Mouse (Mus musculus): ENCODE data around the gene Tut1. TPM values are rescaled to one million over a fixed set of nuclear protein-coding genes. Genes with fewer than 3 reads are reported as not detected.

Tut1 gene
- polyA plus RNA-seq, 1 experiment: 26.4 TPM

DNA sequence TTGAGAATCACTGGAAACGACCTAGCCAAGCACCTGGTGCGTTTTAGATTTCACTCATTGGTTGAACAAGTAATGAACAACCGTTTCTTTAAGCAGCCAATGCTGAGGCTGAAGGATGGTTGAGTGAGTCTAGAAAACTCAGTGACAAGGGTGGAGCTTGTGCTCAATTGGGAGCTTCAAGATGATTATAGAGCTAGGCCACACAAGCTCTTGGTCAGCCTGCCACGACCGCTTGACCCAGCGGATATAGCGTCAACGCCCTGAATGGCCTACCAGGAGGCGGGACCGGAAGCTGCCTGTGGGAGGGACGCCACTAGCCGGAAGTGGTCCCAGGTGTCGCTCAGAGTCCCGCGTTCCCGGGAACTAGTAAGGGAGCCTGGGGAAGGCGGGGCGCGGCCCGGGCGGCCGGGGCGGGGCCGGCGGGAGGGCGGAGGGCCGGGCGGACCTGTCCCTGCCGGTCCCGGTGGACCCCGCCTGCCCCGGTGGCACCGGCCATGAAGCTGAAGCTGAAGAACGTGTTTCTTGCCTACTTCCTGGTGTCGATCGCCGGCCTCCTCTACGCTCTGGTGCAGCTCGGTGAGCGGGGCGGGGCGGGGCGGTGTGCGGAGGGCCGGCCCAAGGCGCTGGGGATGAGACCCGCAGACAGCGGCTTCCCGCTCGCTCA, 33.4 kb upstream of the Tut1 start, which contains the start of gene B3gat3:
Gene B3gat3 (plus strand): TSS at position 302 of the 664 bp plus-strand sequence.
- Histone ChIP-seq H3K9me3 (replicated peaks; ENCODE audit: control insufficient read depth, insufficient read depth, low read length, poor library complexity, severe bottlenecking) (no peaks in the 10 kb centered on the region), H3K4me3 (ENCODE audit: low read depth, low read length) (peak within 1 kb of the TSS; percentile 78), H3K4me1 (ENCODE audit: control insufficient read depth, insufficient read depth, low read length) (peaks cover 2% of the 10 kb centered on the region), H3K27me3 (ENCODE audit: control insufficient read depth, insufficient read depth, low read length, poor library complexity, severe bottlenecking) (no peaks in the 10 kb centered on the region), H3K9ac (ENCODE audit: low read depth, poor library complexity, severe bottlenecking) (peak within 1 kb of the TSS; percentile 65), H3K27ac (ENCODE audit: insufficient read depth, low read length) (peak within 1 kb of the TSS; percentile 77), H3K36me3 (ENCODE audit: control insufficient read depth, insufficient read depth, low read length, poor library complexity, severe bottlenecking) (peaks cover 17% of the 10 kb centered on the region)
- TF ChIP-seq POLR2A (IDR thresholded peaks at IDR 0.05; ENCODE audit: insufficient read depth, low read length) (peak; percentile 80), CTCF (IDR thresholded peaks at IDR 0.05; ENCODE audit: low read depth, low read length) (no peak), EP300 (IDR thresholded peaks at IDR 0.05; ENCODE audit: insufficient read depth, low read depth, low read length) (0 out of 2 replicates have a peak, but pooled peaks have one; percentile 15)

GRCm38 (mm10) chr19:8920836-8921291, 32.8 kb upstream of the Tut1 start:
- Histone ChIP-seq H3K4me1 (ENCODE audit: control insufficient read depth, insufficient read depth, low read length) (peaks cover 2% of the 10 kb centered on the region), H3K9me3 (replicated peaks; ENCODE audit: control insufficient read depth, insufficient read depth, low read length, poor library complexity, severe bottlenecking) (no peaks in the 10 kb centered on the region), H3K27ac (ENCODE audit: insufficient read depth, low read length) (no peak overlapping the region), H3K36me3 (ENCODE audit: control insufficient read depth, insufficient read depth, low read length, poor library complexity, severe bottlenecking) (peaks cover 10% of the 10 kb centered on the region), H3K9ac (ENCODE audit: low read depth, poor library complexity, severe bottlenecking) (peak overlapping the region; percentile 65), H3K4me3 (ENCODE audit: low read depth, low read length) (peak overlapping the region; percentile 78), H3K27me3 (ENCODE audit: control insufficient read depth, insufficient read depth, low read length, poor library complexity, severe bottlenecking) (no peaks in the 10 kb centered on the region)
- TF ChIP-seq EP300 (IDR thresholded peaks at IDR 0.05; ENCODE audit: insufficient read depth, low read depth, low read length) (no peak), CTCF (IDR thresholded peaks at IDR 0.05; ENCODE audit: low read depth, low read length) (no peak), POLR2A (IDR thresholded peaks at IDR 0.05; ENCODE audit: insufficient read depth, low read length) (no peak)

DNA sequence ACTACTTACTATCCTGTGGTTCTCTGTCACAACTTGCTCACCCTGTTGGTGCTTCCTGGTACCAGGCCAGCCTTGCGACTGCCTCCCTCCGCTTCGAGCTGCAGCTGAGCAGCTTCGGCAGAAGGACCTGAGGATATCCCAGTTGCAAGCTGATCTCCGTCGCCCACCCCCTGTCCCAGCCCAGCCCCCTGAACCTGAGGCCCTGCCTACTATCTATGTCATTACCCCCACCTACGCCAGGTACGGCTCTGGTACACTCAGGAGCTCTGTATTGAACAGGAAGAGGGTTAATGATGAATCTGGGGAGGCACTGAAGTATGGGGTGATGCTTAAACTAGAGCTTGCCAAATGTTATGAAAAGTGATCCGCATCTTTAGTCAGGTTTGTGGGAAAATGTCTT, 31.9 kb upstream of the Tut1 start:
- Histone ChIP-seq H3K27me3 (ENCODE audit: control insufficient read depth, insufficient read depth, low read length, poor library complexity, severe bottlenecking) (no peaks in the 10 kb centered on the region), H3K4me1 (ENCODE audit: control insufficient read depth, insufficient read depth, low read length) (peaks cover 2% of the 10 kb centered on the region), H3K9me3 (replicated peaks; ENCODE audit: control insufficient read depth, insufficient read depth, low read length, poor library complexity, severe bottlenecking) (no peaks in the 10 kb centered on the region), H3K4me3 (ENCODE audit: low read depth, low read length) (no peak overlapping the region), H3K27ac (ENCODE audit: insufficient read depth, low read length) (no peak overlapping the region), H3K9ac (ENCODE audit: low read depth, poor library complexity, severe bottlenecking) (no peak overlapping the region), H3K36me3 (ENCODE audit: control insufficient read depth, insufficient read depth, low read length, poor library complexity, severe bottlenecking) (peaks cover 4% of the 10 kb centered on the region; the same call in 1 of the 2 replicates)
- TF ChIP-seq POLR2A (IDR thresholded peaks at IDR 0.05; ENCODE audit: insufficient read depth, low read length): no peak
- TF ChIP-seq CTCF (IDR thresholded peaks at IDR 0.05; ENCODE audit: low read depth, low read length): no peak
- TF ChIP-seq EP300 (IDR thresholded peaks at IDR 0.05; ENCODE audit: insufficient read depth, low read depth, low read length): no peak

DNA sequence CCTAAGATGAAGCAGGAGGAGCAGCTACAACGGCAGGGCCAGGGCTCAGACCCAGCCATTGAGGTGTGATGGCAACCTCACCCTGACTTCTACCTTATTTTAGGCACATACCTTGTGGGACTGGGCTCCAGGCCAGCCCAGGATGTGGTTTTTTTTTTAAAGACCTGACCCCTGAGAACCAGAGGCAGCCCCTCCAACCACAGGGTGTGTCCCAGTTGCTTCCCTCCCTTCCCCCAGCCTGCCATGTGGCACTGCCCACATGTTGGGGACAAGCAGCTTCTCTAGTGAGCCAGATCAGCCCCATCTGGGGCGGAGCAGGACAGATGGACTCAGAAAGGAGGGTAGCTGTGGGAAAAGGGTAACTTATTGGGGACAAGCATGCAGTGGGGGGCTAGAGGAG, 26.9 kb upstream of the Tut1 start:
- no peaks in the 10 kb centered on the region for H3K4me1 ChIP-seq (ENCODE audit: control insufficient read depth, insufficient read depth, low read length)
- H3K27ac ChIP-seq (ENCODE audit: insufficient read depth, low read length): no peak overlapping the region
- no peaks in the 10 kb centered on the region for H3K9me3 ChIP-seq (replicated peaks; ENCODE audit: control insufficient read depth, insufficient read depth, low read length, poor library complexity, severe bottlenecking)
- H3K4me3 ChIP-seq (ENCODE audit: low read depth, low read length): no peak overlapping the region
- no peak overlapping the region for H3K9ac ChIP-seq (ENCODE audit: low read depth, poor library complexity, severe bottlenecking)
- peaks cover 3% of the 10 kb centered on the region; the same call in 1 of the 2 replicates for H3K36me3 ChIP-seq (ENCODE audit: control insufficient read depth, insufficient read depth, low read length, poor library complexity, severe bottlenecking)
- H3K27me3 ChIP-seq (ENCODE audit: control insufficient read depth, insufficient read depth, low read length, poor library complexity, severe bottlenecking): no peaks in the 10 kb centered on the region
- TF ChIP-seq EP300 (IDR thresholded peaks at IDR 0.05; ENCODE audit: insufficient read depth, low read depth, low read length) (no peak), POLR2A (IDR thresholded peaks at IDR 0.05; ENCODE audit: insufficient read depth, low read length) (no peak), CTCF (IDR thresholded peaks at IDR 0.05; ENCODE audit: low read depth, low read length) (no peak)

- Histone ChIP-seq H3K27ac (ENCODE audit: insufficient read depth, low read length) (no peak overlapping the region), H3K9me3 (replicated peaks; ENCODE audit: control insufficient read depth, insufficient read depth, low read length, poor library complexity, severe bottlenecking) (no peaks in the 10 kb centered on the region), H3K36me3 (ENCODE audit: control insufficient read depth, insufficient read depth, low read length, poor library complexity, severe bottlenecking) (no peaks in the 10 kb centered on the region), H3K27me3 (ENCODE audit: control insufficient read depth, insufficient read depth, low read length, poor library complexity, severe bottlenecking) (no peaks in the 10 kb centered on the region), H3K4me3 (ENCODE audit: low read depth, low read length) (no peak overlapping the region), H3K4me1 (ENCODE audit: control insufficient read depth, insufficient read depth, low read length) (no peaks in the 10 kb centered on the region), H3K9ac (ENCODE audit: low read depth, poor library complexity, severe bottlenecking) (no peak overlapping the region)
- TF ChIP-seq EP300 (IDR thresholded peaks at IDR 0.05; ENCODE audit: insufficient read depth, low read depth, low read length) (no peak), CTCF (IDR thresholded peaks at IDR 0.05; ENCODE audit: low read depth, low read length) (no peak), POLR2A (IDR thresholded peaks at IDR 0.05; ENCODE audit: insufficient read depth, low read length) (no peak)
Measured at GRCm38 (mm10) chr19:8927891-8928525, 25.6 kb upstream of the Tut1 start.
